Mouse (Mus musculus) bone marrow macrophage, adult 2 months (primary cell): ENCODE measurements around the gene Tssk1. TPM values are rescaled to one million over a fixed set of nuclear protein-coding genes. Genes with fewer than 3 reads are reported as not detected.
A peak's percentile ranks its signal among the peaks of the same experiment; 100 is the strongest.

Experiments used
- H3K27ac ChIP-seq: 2 replicates; pipeline ENCODE4 v1.5.1; 2012; ENCODE audit warnings: low read depth, low read length; ENCODE audit not compliant: insufficient read depth
- H3K4me1 ChIP-seq: 2 replicates; pipeline ENCODE4 v1.6.1; 2012; ENCODE audit warnings: low read length; ENCODE audit not compliant: control insufficient read depth, insufficient read depth
- H3K4me3 ChIP-seq: 2 replicates; pipeline ENCODE4 v1.5.1; 2012; ENCODE audit warnings: mild to moderate bottlenecking, low read length, moderate library complexity; ENCODE audit not compliant: insufficient read depth
- CTCF ChIP-seq: IDR thresholded peaks from 2 replicates; pipeline ENCODE4 v1.5.1; 2012; ENCODE audit warnings: low read depth, mild to moderate bottlenecking, low read length, moderate library complexity
- POLR2A ChIP-seq: IDR thresholded peaks from 2 replicates; pipeline ENCODE4 v1.6.1; 2012; ENCODE audit warnings: mild to moderate bottlenecking, low read depth, low read length, borderline replicate concordance
- polyA plus RNA-seq: library from polyadenylated mRNA; stranded (reverse); fragments of >200 nt; gene quantifications from 2 replicates; pipeline ENCODE4 v1.2.4, GENCODE M21; 2012; ENCODE audit not compliant: missing spikeins, insufficient read depth, insufficient read length

Gene Tssk1
- polyA plus RNA-seq, 1 experiment: not detected

DNA sequence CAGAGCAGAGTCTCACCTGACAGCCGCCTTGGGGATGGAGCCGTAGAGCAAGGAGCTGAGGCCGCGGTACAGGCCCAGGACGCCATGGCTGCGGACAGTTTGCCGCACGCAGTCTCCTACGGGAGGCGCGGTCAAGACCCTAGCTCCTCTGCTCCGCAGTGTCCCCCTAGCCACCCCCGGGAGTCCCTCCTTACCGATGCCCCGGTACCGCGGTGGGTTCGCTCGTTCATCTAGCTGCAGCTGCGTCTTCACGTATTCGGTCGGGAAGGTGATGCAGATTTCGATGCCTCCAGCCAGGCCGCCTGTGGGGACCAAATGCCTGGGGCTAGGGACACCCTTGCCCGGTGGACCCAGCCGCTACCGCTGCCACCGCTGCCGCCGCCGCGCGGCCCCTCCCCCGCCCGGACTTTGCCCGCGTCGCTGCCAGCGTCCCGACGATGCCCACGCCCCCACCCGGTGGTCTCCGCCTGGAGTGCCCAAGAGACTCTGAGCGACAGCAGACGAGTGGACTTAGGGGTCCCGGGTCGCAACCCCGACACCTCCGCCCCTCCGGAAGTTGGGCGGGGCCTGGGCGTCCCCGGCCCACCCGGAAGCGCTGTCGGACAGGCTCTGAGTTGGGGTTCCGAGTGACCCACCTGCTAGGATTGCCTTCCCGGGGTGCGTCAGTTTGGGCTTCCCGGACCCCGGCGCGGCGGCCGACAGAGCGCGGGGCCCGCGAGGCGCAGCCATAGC, 33.5 kb downstream of the Tssk1 start:
- peak overlapping the region; percentile 81 for H3K27ac ChIP-seq
- H3K4me3 ChIP-seq: peak overlapping the region; percentile 74
- peaks cover 8% of the 10 kb centered on the region for H3K4me1 ChIP-seq
- TF ChIP-seq POLR2A (no peak), CTCF (no peak)

DNA sequence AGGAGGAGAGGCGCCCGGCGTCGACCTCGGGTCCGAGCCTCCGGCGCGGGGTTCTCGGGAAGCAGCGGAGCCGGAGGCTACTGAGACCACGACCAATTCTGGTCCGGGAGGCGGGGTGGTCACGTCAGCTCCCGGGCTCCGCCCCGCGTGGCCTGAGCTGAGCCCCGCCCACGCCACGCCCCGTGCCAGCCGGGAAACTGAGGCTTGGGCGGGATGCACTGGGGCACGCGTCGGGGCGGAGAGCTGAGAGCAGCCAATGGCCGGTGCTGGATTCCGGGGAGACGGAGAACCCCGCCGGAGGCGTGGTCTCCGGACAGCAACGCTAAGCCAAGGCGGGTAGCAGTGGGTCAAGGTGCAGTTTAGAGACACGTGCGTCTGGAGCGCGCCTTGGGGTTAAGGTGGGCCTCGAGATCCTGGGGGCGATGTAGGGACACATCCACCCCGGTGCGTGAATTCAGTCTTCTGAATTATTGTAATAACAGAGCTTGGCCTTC, 34.1 kb downstream of the Tssk1 start, which contains the start of gene Slc25a1:
Gene Slc25a1 (minus strand): TSS at position 133 of the 494 bp plus-strand sequence.
- H3K4me3 ChIP-seq: peak within 1 kb of the TSS; percentile 74
- peak within 1 kb of the TSS; percentile 81 for H3K27ac ChIP-seq
- TF ChIP-seq POLR2A: no peak
- TF ChIP-seq CTCF: no peak
- H3K4me1 ChIP-seq: peaks cover 8% of the 10 kb centered on the region

DNA sequence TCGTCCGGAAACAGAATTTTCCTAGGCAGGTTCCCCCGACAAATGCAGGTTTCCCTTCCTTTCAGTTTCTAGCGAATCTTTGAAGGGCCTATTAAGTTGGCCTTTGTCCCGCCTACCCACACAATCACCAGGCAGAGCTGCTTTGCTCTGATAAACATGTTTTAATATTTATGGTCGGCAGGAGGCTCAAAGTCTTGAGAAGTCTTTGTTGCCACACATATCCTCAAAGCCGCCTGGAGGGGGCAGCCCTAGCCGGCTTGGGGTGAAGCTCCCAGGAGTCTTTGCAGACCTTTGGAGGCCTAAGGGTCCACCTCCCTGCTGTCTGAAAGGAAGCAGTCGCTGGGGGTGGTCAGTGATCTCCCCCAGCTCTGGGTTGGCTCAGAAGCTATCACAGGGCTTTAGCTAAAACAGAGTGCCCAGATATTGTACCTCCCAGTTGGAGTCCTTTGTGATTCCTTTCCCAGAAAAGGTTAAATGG, 34.6 kb downstream of the Tssk1 start:
- Histone ChIP-seq H3K4me1 (peaks cover 8% of the 10 kb centered on the region), H3K4me3 (peak overlapping the region; percentile 74), H3K27ac (peak overlapping the region; percentile 81)
- TF ChIP-seq POLR2A (no peak), CTCF (peak; percentile 43)

DNA sequence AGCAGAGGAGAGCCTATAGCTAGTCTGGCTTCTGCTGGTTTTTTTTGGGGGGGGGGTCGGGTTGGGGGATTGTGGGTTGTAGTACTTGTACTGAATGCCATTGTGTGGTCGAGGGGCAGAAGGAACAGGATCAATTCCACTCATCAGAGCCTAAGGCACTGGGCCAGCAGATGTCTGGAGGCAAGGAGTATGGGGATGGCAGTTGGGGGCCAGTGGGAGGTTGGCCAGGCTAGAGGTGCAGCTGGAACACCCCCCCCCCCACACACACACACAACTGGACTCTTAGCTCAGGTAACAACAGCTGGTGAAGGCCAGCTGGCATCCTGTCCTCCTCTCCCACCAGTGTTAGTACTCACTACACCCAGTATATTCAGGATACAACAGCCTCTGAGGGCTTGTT, 35.2 kb downstream of the Tssk1 start:
- no peak overlapping the region for H3K4me3 ChIP-seq
- no peak for TF ChIP-seq CTCF
- TF ChIP-seq POLR2A: no peak
- H3K27ac ChIP-seq: peak overlapping the region; percentile 81
- H3K4me1 ChIP-seq: peaks cover 10% of the 10 kb centered on the region

DNA sequence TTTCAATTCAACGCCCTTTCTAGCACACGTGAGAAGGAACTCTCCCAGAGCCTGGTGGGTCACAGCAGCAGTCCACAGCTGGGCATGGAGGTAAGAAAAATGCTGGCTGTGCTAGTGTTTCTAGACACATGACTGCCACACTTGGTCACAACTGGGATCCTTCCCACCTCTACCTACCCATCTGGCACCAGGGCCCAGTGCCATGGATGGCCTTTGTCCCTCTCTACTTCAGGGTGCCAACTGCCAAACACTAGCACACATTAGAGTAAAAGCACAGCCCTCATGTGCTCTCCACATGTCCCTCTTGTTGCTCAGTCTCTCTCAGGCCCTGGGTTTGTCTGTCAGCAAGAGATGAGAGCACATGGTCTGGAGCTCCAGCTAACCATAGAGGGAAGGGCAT, 35.6 kb downstream of the Tssk1 start:
- Histone ChIP-seq H3K4me3 (no peak overlapping the region), H3K27ac (no peak overlapping the region), H3K4me1 (peaks cover 14% of the 10 kb centered on the region)
- TF ChIP-seq CTCF (no peak), POLR2A (no peak)

DNA sequence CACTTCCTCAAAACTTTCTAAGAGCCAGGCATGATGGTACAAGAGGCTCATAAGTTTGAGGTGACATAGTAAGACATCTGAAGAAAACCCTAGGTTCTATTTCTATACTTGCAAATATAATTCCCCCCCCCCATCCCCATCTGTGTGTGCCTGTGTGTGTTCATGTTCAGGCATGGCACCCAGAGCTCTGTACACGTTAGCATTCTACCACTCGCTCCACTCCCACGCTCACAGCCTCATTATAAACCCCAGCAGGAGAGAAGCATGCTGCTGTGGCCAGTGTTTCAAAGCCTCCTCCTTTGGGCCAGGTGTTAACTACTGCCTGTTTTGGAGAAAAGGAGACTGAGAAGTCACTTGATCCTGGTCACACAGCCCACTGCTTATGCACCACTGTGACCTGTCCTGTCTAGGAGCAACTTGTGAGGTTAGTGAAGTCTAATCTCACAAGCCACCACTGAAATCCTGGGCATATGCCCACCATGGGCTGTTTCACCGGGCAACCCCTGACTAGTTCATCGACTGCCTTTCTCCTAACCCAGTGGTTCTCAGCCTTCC, 38.0 kb downstream of the Tssk1 start:
- Histone ChIP-seq H3K27ac (no peak overlapping the region), H3K4me3 (no peak overlapping the region), H3K4me1 (peaks cover 17% of the 10 kb centered on the region)
- TF ChIP-seq POLR2A: no peak
- no peak for TF ChIP-seq CTCF

DNA sequence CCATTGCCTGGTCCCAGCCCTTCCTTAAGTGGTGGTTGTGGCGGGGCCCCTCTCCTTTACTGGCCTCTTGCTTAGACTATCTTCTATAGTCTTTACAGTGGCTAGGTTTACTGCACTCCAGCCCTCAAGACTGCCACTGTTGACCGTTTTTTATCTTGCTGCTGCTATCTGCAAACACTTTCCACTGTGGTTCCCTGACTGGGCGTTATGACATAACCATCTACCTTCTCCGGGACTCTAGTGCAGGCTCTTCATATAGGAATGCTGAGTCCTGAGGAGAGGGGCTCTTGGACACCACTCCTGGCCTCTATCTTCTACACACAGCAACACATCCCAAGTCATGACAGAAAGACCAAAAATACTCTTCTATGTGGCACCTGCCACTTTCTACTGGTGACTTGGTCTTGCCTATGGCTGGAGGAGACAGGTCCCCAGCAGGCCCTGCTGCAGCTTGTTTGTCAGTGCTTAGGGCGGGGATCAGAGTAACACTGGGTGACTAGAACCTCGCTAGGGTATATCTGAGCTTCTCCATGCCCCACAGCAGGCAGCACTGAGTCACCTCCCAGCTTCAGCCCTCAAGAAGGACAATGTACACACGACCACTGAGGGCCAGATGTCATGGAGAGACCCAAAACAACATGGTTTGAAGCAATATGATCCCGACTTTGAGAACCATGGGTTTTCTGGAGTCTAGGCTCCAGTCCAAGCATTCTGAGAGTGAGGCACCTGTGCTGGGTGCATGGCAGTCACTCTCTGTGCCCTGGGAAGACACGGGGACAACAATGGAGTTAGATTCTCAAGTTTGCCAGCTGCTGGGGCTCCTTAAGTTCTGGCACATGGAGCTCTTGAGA, 39.8 kb downstream of the Tssk1 start:
- TF ChIP-seq POLR2A (no peak), CTCF (no peak)
- no peak overlapping the region for H3K27ac ChIP-seq

DNA sequence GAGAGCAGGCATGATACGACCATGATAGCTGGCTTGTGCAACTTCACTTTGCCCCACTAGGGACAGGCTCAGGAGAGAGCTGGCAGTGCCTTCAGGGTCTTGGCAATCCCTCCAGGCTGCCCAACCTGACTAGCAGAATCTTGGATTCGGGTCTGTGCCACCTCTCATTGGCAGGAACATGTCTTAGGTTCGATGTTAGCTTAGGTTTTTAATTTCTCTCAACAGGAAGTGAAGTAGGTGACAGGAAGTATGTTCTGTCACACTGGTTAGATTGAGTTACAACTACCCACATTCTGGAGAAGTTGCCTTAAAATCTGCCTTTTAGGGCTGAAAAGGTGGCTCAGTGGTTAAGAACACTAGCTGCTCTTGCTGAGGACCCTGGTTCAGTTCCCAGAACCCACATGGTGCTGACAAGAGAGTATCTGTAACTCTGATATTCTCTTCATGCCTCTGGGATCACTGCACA, 40.5 kb downstream of the Tssk1 start:
- TF ChIP-seq CTCF: no peak
- TF ChIP-seq POLR2A: no peak
- Histone ChIP-seq H3K4me3 (no peak overlapping the region), H3K27ac (no peak overlapping the region), H3K4me1 (peaks cover 11% of the 10 kb centered on the region)

More for the DNA sequence above, 39.8 kb downstream of the Tssk1 start:
- no peak overlapping the region for H3K4me3 ChIP-seq
- H3K4me1 ChIP-seq: peaks cover 15% of the 10 kb centered on the region

DNA sequence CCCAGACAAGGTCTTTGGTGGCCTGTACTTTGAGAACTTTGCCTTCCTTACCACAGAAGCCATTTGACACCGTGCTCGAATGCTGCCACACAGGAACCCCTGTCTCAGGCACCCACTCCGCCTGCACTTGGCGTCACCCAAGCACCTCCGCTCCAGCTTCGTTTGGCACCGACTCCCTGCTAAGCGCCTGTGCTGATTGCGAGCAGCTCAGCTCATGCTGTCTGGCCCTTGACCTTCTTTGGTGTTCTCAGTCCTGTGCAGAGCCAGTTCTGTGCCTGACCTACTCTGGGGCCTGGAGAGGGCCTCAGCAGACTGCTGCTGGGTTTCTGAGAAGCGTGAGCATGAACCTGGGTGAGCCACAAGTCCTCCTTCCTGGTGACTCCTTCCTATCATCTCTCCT, 42.8 kb downstream of the Tssk1 start:
- no peak for TF ChIP-seq POLR2A
- TF ChIP-seq CTCF: no peak
- Histone ChIP-seq H3K27ac (no peak overlapping the region), H3K4me3 (no peak overlapping the region), H3K4me1 (peaks cover 11% of the 10 kb centered on the region)
